Mouse (Mus musculus) cortical plate, adult 2 months (tissue): ENCODE measurements around the gene Boll. TPM values are rescaled to one million over a fixed set of nuclear protein-coding genes. Genes with fewer than 3 reads are reported as not detected.

ENCODE experiments used
- H3K27ac ChIP-seq: fragments of 200-500 bp; 2 replicates; pipeline ENCODE4 v1.5.1; 2012; ENCODE audit warnings: low read length, control low read depth, inconsistent platforms; ENCODE audit not compliant: insufficient read depth
- H3K4me1 ChIP-seq: fragments of 200-500 bp; 2 replicates; pipeline ENCODE4 v1.6.1; 2011; ENCODE audit warnings: low read length; ENCODE audit not compliant: control insufficient read depth, insufficient read depth
- H3K4me3 ChIP-seq: fragments of 200-500 bp; 2 replicates; pipeline ENCODE4 v1.5.1; 2011; ENCODE audit warnings: mild to moderate bottlenecking, low read length, control low read depth; ENCODE audit not compliant: insufficient read depth
- CTCF ChIP-seq: fragments of 200-500 bp; IDR thresholded peaks from 2 replicates; pipeline ENCODE4 v1.5.1; 2011; ENCODE audit warnings: mild to moderate bottlenecking, control low read depth, low read length; ENCODE audit not compliant: insufficient read depth; ENCODE audit errors: extremely low read depth
- POLR2A ChIP-seq: fragments of 200-500 bp; IDR thresholded peaks from 2 replicates; pipeline ENCODE4 v1.6.1; 2011; ENCODE audit warnings: mild to moderate bottlenecking, low read length, control low read depth; ENCODE audit not compliant: insufficient read depth; ENCODE audit errors: extremely low read depth
- polyA plus RNA-seq: library from polyadenylated mRNA; depleted of rRNA; stranded (reverse); fragments of >200 nt; gene quantifications from 2 replicates; pipeline ENCODE4 v1.2.3, GENCODE M21; 2012

Boll gene
- polyA plus RNA-seq, 1 experiment: not detected

DNA sequence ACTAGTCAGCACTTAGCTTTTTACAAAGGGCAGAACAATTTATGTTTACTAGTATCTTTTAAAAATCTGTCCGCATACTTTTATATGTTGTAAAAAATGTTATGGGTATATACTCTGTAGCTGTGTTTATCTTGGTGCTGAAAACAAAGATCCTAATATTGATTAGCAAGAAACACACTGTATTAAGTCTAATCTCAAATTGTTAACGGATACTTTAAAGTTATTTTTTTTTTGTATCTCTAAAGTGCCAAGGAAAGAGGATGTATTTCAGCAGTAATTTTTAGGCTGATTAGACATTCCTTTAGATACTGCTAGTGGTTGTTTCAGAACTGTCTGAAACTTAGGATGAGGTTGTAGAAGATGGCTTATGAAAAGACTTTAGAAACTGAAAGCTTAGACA is 116.9 kb downstream of the Boll start:
- Histone ChIP-seq H3K27ac (no peak overlapping the region), H3K4me1 (peaks cover 2% of the 10 kb centered on the region; the same call in 1 of the 2 replicates), H3K4me3 (no peak overlapping the region)
- TF ChIP-seq CTCF: no peak
- TF ChIP-seq POLR2A: no peak

DNA sequence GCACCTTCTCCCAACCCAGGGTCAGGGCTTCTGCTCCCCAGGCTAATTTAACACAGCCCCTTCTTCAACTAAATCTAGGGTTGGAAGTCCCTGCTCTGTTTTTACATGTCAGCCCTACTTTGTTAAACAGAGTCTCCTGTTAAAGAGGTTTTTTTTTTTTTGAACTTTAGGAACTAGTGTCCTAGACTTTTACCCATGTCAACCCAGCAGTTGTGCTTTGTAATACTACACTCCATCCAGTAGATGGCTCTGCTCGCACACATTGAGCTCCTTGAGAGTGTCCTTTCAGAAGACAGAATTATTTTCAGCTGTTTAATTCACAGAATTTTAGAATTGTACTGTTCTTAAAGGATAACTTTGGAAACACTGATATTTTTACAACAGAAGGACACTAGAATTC is 124.0 kb downstream of the Boll start:
- Histone ChIP-seq H3K4me1 (peaks cover 10% of the 10 kb centered on the region; the same call in 1 of the 2 replicates), H3K27ac (no peak overlapping the region), H3K4me3 (peak overlapping the region; percentile 94; the same call in 1 of the 2 replicates)
- peak; percentile 63; the same call in 1 of the 2 replicates for TF ChIP-seq CTCF
- TF ChIP-seq POLR2A: no peak

DNA sequence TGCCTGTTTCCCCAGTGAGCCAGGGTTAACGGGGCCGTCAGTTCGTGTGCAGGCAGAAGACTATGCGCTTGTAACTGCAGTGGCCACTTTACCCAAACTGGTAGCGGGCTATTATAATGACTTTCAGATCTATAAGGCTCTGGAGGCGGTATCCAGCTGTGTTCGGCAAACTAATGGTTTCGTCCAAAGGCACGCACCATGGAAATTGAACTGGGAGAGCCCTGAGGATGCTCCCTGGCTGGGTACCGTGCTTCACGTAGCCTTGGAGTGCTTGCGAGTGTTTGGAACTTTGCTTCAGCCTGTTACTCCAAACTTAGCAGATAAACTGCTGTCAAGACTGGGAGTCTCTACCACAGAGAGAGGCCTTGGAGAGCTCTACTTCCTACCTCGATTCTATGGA is 124.8 kb downstream of the Boll start:
- TF ChIP-seq POLR2A (no peak), CTCF (no peak)
- Histone ChIP-seq H3K4me3 (peak overlapping the region; percentile 94), H3K4me1 (peaks cover 10% of the 10 kb centered on the region; the same call in 1 of the 2 replicates), H3K27ac (no peak overlapping the region)

DNA sequence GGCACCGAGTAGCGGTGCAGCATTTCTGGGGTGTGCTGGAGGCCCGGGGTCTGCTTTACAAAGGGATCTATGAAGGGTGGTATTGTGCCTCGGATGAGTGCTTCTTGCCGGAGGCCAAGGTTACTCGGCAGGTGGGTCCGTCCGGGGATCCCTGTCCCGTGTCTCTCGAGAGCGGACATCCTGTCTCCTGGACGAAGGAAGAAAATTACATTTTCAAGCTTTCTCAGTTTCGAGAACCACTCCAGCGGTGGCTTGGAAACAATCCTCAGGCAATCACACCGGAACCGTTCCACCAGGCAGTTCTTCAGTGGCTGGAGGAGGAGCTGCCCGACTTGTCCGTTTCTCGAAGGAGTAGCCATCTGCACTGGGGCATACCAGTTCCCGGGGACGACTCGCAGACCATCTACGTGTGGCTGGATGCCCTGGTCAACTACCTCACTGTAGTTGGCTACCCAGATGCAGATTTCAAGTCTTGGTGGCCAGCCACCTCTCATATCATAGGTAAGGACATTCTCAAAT is 125.6 kb downstream of the Boll start:
- peak overlapping the region; percentile 94 for H3K4me3 ChIP-seq
- peaks cover 10% of the 10 kb centered on the region; the same call in 1 of the 2 replicates for H3K4me1 ChIP-seq
- TF ChIP-seq POLR2A (no peak), CTCF (no peak)
- peak overlapping the region; percentile 63; the same call in 1 of the 2 replicates for H3K27ac ChIP-seq

DNA sequence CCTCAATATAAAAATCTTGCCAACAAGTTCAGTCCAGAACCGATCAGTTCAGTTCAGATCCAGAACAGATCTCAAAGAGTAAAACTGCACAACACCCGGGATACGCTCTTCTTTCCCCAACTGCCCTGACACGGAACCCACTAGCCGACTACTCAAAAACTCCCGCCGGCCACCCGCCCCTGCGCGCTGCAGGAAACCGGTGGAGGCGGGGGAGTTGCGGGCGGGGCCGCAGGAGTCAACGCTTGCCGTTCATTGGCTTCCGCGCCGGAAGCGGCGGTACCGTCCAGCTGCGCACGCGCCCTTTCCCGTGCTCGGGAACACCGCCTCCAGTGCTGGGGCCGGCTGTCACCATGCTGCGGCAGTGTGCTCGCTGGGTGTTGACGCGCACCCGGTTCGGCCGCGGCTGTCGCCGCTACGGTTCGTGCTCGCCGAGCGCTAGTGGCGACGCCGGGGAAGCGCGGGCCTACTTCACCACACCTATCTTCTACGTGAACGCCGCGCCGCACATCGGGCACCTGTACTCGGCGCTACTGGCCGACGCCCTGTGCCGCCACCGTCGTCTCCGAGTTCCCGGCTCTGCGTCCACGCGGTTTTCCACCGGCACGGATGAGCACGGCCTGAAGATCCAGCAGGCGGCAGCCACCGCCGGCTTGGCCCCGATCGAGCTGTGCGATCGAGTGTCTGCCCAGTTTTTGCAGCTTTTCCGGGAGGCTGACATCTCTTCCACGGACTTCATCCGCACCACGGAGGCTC is 126.2 kb downstream of the Boll start, which contains the start of gene Mars2:
TSS of gene Mars2 (plus strand) at position 288 of the 753 bp plus-strand sequence.
- Histone ChIP-seq H3K27ac (peak within 1 kb of the TSS; percentile 63; the same call in 1 of the 2 replicates), H3K4me1 (peaks cover 10% of the 10 kb centered on the region; the same call in 1 of the 2 replicates), H3K4me3 (peak within 1 kb of the TSS; percentile 94)
- no peak for TF ChIP-seq CTCF
- TF ChIP-seq POLR2A: peak; percentile 94

DNA sequence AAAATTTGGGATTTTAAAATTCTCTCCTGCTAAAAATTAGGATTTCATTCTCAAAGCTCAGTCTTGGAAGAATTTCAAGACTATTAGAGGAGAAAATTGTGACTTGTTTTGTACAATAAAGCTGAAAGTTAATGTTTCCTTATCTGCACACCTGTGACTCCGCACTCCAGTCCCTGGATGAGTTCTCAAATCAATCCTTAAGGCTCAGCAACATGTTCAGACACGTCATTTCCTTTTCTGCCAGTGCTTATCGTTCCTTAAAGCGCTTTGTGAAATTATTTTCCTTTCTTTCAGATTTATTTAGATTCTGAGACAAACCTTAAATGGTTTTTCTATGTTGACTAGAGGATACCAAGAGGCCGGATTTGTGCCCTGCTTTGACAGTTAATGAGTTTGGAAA is 126.8 kb downstream of the Boll start:
- no peak for TF ChIP-seq POLR2A
- no peak for TF ChIP-seq CTCF
- H3K27ac ChIP-seq: no peak overlapping the region
- H3K4me3 ChIP-seq: no peak overlapping the region; the same call in 1 of the 2 replicates
- peaks cover 8% of the 10 kb centered on the region; the same call in 1 of the 2 replicates for H3K4me1 ChIP-seq

DNA sequence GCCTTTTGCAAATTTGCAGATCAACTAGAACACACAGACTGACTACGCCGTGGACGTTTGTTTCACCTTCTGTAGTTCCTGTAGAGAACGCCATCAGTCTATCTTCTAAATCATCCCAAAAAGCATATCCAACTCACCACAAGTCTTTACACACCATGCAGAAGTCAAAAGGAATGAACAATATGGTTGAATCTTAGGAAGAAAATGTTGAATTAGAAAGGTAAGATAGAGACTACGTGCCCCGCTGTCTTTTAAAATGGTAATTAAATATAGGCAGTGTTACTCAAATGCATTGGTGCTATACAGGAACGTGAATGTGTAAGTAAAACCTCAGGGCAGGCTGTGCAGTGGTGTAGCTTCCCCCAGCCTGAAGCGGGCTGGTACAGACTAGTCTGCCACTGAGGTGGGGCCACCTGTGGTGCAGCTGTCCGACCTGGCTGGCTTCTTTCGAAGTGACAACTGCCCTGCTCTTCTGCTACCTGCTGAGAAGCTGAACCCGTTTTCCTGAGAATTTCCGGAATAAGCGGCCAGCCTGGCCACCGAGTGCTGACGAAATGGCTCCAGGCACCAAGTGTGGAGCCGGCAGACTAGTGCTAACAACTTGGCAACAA is 128.3 kb downstream of the Boll start:
- TF ChIP-seq CTCF: no peak
- TF ChIP-seq POLR2A: no peak
- Histone ChIP-seq H3K4me3 (no peak overlapping the region), H3K4me1 (peaks cover 2% of the 10 kb centered on the region; the same call in 1 of the 2 replicates), H3K27ac (no peak overlapping the region)

DNA sequence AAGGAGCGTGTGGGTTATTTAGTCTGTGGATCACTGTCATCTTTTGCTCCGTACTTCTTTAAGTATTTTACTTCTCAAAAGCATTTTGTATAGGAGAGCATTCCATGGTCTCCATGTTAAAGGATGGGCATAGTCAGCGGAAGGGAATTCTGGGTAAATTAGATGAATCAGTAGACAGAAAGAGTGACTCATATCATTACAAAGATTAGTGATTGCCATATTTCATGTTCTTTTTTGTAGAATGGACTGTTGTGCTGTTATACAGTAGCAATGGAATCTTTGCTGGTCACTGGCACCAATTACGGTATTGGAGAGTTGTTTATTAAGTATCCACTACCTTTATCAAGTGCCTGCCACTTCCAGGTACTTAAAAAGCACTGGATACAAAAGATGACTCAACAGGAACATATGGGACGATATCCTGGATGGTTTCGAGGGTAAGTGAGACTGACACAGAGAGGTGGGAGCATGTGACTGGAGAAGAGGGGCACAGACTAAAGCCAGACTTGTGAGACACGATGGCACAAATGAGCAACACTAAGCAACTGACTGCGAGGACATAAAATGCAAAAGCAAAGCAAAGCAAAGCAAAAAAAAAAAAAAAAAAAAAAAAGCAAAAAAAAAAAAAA is 134.9 kb downstream of the Boll start:
- no peak for TF ChIP-seq CTCF
- TF ChIP-seq POLR2A: no peak
- Histone ChIP-seq H3K27ac (no peak overlapping the region), H3K4me1 (no peaks in the 10 kb centered on the region), H3K4me3 (no peak overlapping the region)

DNA sequence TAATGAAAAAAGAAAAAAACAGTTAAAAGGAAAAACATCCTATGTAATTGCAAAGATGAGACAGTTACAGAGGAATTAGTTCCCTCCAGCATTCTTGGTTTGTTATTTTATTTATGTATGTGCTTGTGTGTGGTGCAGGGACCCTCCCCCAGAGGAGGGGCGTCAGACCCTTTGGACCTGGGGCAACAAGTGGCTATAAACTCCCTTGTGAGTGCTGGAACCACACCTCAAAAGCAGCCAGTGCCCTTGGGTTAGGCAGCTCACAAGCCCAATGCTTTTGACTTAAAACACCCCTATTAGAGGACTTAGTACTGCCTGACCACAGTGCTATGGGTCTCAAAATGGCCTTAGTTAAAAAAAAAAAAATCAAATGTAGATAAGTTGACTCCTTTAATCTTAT is 135.9 kb downstream of the Boll start:
- peak overlapping the region; percentile 36; the same call in 1 of the 2 replicates for H3K27ac ChIP-seq
- H3K4me3 ChIP-seq: no peak overlapping the region
- H3K4me1 ChIP-seq: no peaks in the 10 kb centered on the region; the same call in 1 of the 2 replicates
- no peak for TF ChIP-seq CTCF
- TF ChIP-seq POLR2A: no peak
